Mouse (Mus musculus) CH12.LX (cell line): ENCODE data around the gene Fam124a. TPM values are rescaled to one million over a fixed set of nuclear protein-coding genes. Genes with fewer than 3 reads are reported as not detected.
"Not testable (repeated sequence)": the region's sequence is repeated elsewhere in the genome, so short reads cannot be mapped to it uniquely, and the experiment has no call there.

Experiments
- DNase-seq: peaks from one replicate; pipeline ENCODE4 v3.0.0-alpha.2; 2013; ENCODE audit errors: extremely low read depth
- H3K27ac ChIP-seq: 2 replicates; pipeline ENCODE4 v1.5.1; 2012; ENCODE audit warnings: low read depth, mild to moderate bottlenecking, control low read depth, moderate library complexity; ENCODE audit not compliant: insufficient read depth
- H3K27me3 ChIP-seq: replicated peaks from 2 replicates; pipeline ENCODE3; 2012; ENCODE audit warnings: inconsistent platforms
- H3K36me3 ChIP-seq, 2 experiments: replicated peaks in 1 of 2; 2 replicates each; pipeline versions ENCODE3 to v1.6.1; 2012; ENCODE audit warnings: inconsistent platforms in 1 of 2, low read length in 1 of 2, mild to moderate bottlenecking in 1 of 2, mixed read lengths in 1 of 2, moderate library complexity in 1 of 2; ENCODE audit not compliant: control insufficient read depth in 1 of 2, insufficient read depth in 1 of 2
- H3K4me1 ChIP-seq, 2 experiments: 2 replicates each; pipeline ENCODE4 v1.6.1; 2012; ENCODE audit warnings: inconsistent platforms in 1 of 2, moderate library complexity in 1 of 2; ENCODE audit not compliant: insufficient read depth in 2 of 2, control insufficient read depth in 1 of 2
- H3K4me2 ChIP-seq: 2 replicates; pipeline ENCODE4 v1.6.1; 2012; ENCODE audit warnings: low read depth, mild to moderate bottlenecking, control low read depth; ENCODE audit not compliant: poor library complexity, insufficient read depth, severe bottlenecking
- H3K4me3 ChIP-seq, 3 experiments: fragments of 150-350 bp in 1 of 3; sonication (generic) in 1 of 3; replicated peaks in 1 of 3; 2 replicates each; pipeline versions ENCODE3 to v1.5.1; 2011 to 2012; ENCODE audit warnings: low read depth in 2 of 3, low read length in 2 of 3, mild to moderate bottlenecking in 2 of 3, moderate library complexity in 2 of 3, control low read depth in 1 of 3, improper control_type of control experiment in 1 of 3, inconsistent platforms in 1 of 3, mixed read lengths in 1 of 3; ENCODE audit not compliant: poor library complexity in 1 of 3
- H3K79me2 ChIP-seq: replicated peaks from 2 replicates; pipeline ENCODE4 v1.6.1; 2012; ENCODE audit warnings: mild to moderate bottlenecking, moderate library complexity; ENCODE audit not compliant: control insufficient read depth, poor library complexity, insufficient read depth, severe bottlenecking; ENCODE audit errors: extremely low read depth
- H3K9ac ChIP-seq: 2 replicates; pipeline ENCODE4 v1.6.1; 2012; ENCODE audit warnings: low read depth, mild to moderate bottlenecking, control low read depth, moderate library complexity; ENCODE audit not compliant: insufficient read depth
- H3K9me3 ChIP-seq: replicated peaks from 2 replicates; pipeline ENCODE3; 2012; ENCODE audit warnings: low read length, inconsistent platforms, mixed read lengths
- BHLHE40 ChIP-seq: IDR thresholded peaks from 2 replicates; pipeline ENCODE4 v1.6.1; 2011; ENCODE audit warnings: mild to moderate bottlenecking, low read depth, low read length, improper control_type of control experiment
- CTCF ChIP-seq, 2 experiments: IDR thresholded peaks in 1 of 2; conservative IDR thresholded peaks in 1 of 2; 2 replicates each; pipeline ENCODE4 v1.5.1; 2011 to 2012; ENCODE audit warnings: low read depth in 2 of 2, low read length in 2 of 2, improper control_type of control experiment in 1 of 2, inconsistent platforms in 1 of 2, mild to moderate bottlenecking in 1 of 2, moderate library complexity in 1 of 2
- ELF1 ChIP-seq: IDR thresholded peaks from 2 replicates; pipeline ENCODE4 v1.6.1; 2014; ENCODE audit warnings: low read depth, mild to moderate bottlenecking, inconsistent platforms, low read length, improper control_type of control experiment
- EP300 ChIP-seq: IDR thresholded peaks from 2 replicates; pipeline ENCODE4 v1.6.1; 2011; ENCODE audit warnings: low read length, improper control_type of control experiment
- GABPA ChIP-seq: IDR thresholded peaks from 2 replicates; pipeline ENCODE4 v1.6.1; 2012; ENCODE audit warnings: low read depth, low read length, improper control_type of control experiment, inconsistent platforms; ENCODE audit not compliant: insufficient replicate concordance
- HCFC1 ChIP-seq: IDR thresholded peaks from 2 replicates; pipeline ENCODE4 v1.6.1; 2012; ENCODE audit warnings: low read depth, mild to moderate bottlenecking, inconsistent platforms, low read length, improper control_type of control experiment
- IRF4 ChIP-seq: IDR thresholded peaks from 2 replicates; pipeline ENCODE4 v1.6.1; 2014; ENCODE audit warnings: low read depth, mild to moderate bottlenecking, inconsistent platforms, low read length, improper control_type of control experiment
- JUN ChIP-seq: IDR thresholded peaks from 2 replicates; pipeline ENCODE4 v1.6.1; 2011; ENCODE audit warnings: low read depth, mild to moderate bottlenecking, low read length, improper control_type of control experiment, moderate library complexity; ENCODE audit not compliant: insufficient read depth
- JUND ChIP-seq: conservative IDR thresholded peaks from 2 replicates; pipeline ENCODE4 v1.6.1; 2011; ENCODE audit warnings: low read depth, low read length, improper control_type of control experiment
- MYC ChIP-seq: IDR thresholded peaks from 2 replicates; pipeline ENCODE4 v1.6.1; 2011; ENCODE audit warnings: low read depth, mild to moderate bottlenecking, improper control_type of control experiment, low read length
- NELFE ChIP-seq: IDR thresholded peaks from 2 replicates; pipeline ENCODE4 v1.6.1; 2011; ENCODE audit warnings: low read depth, low read length, improper control_type of control experiment
- PAX5 ChIP-seq: IDR thresholded peaks from 2 replicates; pipeline ENCODE4 v1.6.1; 2012; ENCODE audit warnings: low read length, inconsistent platforms, mixed read lengths
- POLR2A ChIP-seq: IDR thresholded peaks from 2 replicates; pipeline ENCODE4 v1.6.1; 2011; ENCODE audit warnings: low read depth, mild to moderate bottlenecking, improper control_type of control experiment, low read length
- POLR2AphosphoS2 ChIP-seq: IDR thresholded peaks from 2 replicates; pipeline ENCODE4 v1.6.1; 2011; ENCODE audit warnings: low read depth, low read length, improper control_type of control experiment
- RAD21 ChIP-seq: IDR thresholded peaks from 2 replicates; pipeline ENCODE4 v1.6.1; 2011; ENCODE audit warnings: low read depth, mild to moderate bottlenecking, low read length, improper control_type of control experiment, moderate library complexity
- UBTF ChIP-seq: IDR thresholded peaks from 2 replicates; pipeline ENCODE4 v1.6.1; 2012; ENCODE audit warnings: low read depth, mild to moderate bottlenecking, inconsistent platforms, low read length, improper control_type of control experiment, moderate library complexity
- USF2 ChIP-seq: conservative IDR thresholded peaks from 2 replicates; pipeline ENCODE4 v1.6.1; 2011; ENCODE audit warnings: low read depth, low read length, improper control_type of control experiment
- ZC3H11A ChIP-seq: IDR thresholded peaks from 2 replicates; pipeline ENCODE4 v1.6.1; 2012; ENCODE audit warnings: low read depth, mild to moderate bottlenecking, inconsistent platforms, low read length, improper control_type of control experiment
- dilution Hi-C: fragments of 300-500 bp; cut with MboI; formaldehyde crosslinking; loops from 2 replicates; pipeline ENCODE4 v1.14.3; 2020; ENCODE audit warnings: low sequenced_read_pairs; ENCODE audit not compliant: extremely low pct_unique_long_range_greater_than_20kb, extremely low pct_ligation_motif_present
- in situ Hi-C: fragments of 300-500 bp; cut with MboI; formaldehyde crosslinking; loops from 3 replicates; pipeline ENCODE4 v1.14.3; 2019; ENCODE audit warnings: low sequenced_read_pairs, low pct_ligation_motif_present, low pct_unique_long_range_greater_than_20kb, mixed read lengths
- polyA plus RNA-seq: library from polyadenylated mRNA; unstranded; fragments of >175 nt; gene quantifications from 2 replicates; pipeline ENCODE4 v1.2.1, GENCODE M21; 2012; ENCODE audit warnings: low read depth; ENCODE audit not compliant: insufficient read length
- total RNA-seq, 2 experiments: library from RNA; depleted of rRNA; stranded (reverse); fragments of 300-350 nt in 1 of 2; fragments of >200 nt in 1 of 2; gene quantifications; 2 replicates each; pipeline ENCODE4 v1.2.3; 2012 to 2014

Fam124a gene
- total and polyA plus RNA-seq, 3 experiments, result 0.13 TPM; not detected in 2

DNA sequence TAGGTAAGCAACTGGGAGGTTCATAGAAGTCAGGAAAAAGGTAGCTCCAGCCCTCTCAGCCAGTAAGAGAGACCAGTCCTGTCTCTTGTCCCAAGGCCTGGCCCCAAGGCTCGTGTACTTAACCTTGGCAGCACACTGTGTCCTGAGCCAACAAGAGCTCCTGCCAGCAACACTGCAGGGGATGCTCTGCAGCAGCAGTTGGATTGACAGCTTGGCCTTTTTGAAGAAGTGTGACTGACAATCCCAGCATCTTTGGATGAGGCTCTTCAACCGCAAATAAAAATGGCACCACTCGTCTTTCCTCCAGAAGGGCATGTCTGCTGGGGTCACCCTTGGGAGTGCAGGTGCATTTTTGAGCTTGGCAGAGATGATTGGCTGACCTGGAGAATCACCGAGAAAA, 84.9 kb downstream of the Fam124a start:
- no peak for TF ChIP-seq USF2
- TF ChIP-seq CTCF (conservative IDR thresholded peaks at IDR 0.05 in 1 of 2, IDR thresholded peaks at IDR 0.05 in 1 of 2; ENCODE audit: low read depth in 2 of 2, low read length in 2 of 2), result no peak
- TF ChIP-seq RAD21, result no peak
- no peak for TF ChIP-seq JUND
- no peak for TF ChIP-seq POLR2AphosphoS2
- no peak for TF ChIP-seq PAX5
- no peak for TF ChIP-seq GABPA
- TF ChIP-seq EP300, result no peak
- no peak for TF ChIP-seq NELFE
- TF ChIP-seq POLR2A, result no peak
- TF ChIP-seq BHLHE40, result no peak
- no peak for TF ChIP-seq UBTF
- in situ Hi-C loops, result no loop called here
- Histone ChIP-seq H3K4me2 (no peak overlapping the region), H3K9ac (no peak overlapping the region), H3K4me3 (no peak overlapping the region), H3K27ac (no peak overlapping the region), H3K4me1 (peaks cover 2 to 5% of the 10 kb centered on the region in 2 experiments; a peak in 1 of 4 replicates), H3K9me3 (no peaks in the 10 kb centered on the region), H3K79me2 (no peaks in the 10 kb centered on the region), H3K27me3 (no peaks in the 10 kb centered on the region), H3K36me3 (no peaks in the 10 kb centered on the region)
- dilution Hi-C loops, result no loop called here
- no peak for DNase-seq

DNA sequence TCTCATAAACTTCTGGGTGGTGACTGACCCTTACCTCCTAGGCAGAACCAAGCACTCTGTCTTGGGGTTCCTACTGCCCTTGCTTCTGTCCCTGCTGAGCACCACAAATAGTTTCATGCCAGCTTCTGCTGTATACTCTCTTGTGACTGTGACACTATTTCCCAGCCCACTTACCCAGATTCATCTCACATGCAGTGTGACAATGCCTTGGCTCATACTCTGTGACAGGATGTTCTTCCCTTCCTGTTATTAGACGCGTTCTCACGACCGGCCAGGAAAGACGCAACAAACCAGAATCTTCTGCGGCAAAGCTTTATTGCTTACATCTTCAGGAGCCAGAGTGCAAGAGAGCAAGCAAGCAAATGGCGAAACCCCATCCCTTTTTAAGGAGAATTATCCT, 86.8 kb downstream of the Fam124a start:
- H3K9me3 ChIP-seq, DNase-seq, in situ Hi-C loops, H3K27me3 ChIP-seq, H3K27ac ChIP-seq, H3K4me3 ChIP-seq, H3K9ac ChIP-seq, H3K79me2 ChIP-seq, H3K4me1 ChIP-seq, dilution Hi-C loops, H3K36me3 ChIP-seq, H3K4me2 ChIP-seq: not testable (repeated sequence)

DNA sequence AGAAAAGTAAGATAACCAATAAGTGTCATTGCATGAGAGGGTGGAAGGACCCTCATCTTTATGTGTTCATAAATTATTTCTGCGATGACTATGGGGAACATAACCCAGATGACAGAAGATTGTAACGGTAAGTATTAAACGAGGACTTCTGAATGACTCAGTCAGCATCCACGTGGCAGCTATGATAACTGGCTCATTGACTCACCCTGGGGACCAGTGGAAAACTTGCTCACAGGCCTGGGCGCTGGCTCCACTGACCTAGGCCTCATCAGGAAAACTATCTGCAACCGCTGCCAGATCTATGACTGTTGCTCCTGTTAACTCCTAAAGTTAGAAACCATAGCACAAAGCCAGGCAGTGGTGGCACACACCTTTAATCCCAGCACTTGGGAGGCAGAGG, 92.9 kb downstream of the Fam124a start:
- in situ Hi-C loops (no loop called here), dilution Hi-C loops (no loop called here)
- TF ChIP-seq PAX5 (no peak), JUND (no peak), ELF1 (no peak), IRF4 (no peak), MYC (no peak), UBTF (no peak), POLR2A (no peak), HCFC1 (no peak), JUN (no peak), ZC3H11A (no peak)
- Histone ChIP-seq H3K27ac (no peak overlapping the region), H3K4me1 (no peaks in the 10 kb centered on the region), H3K36me3 (no peaks in the 10 kb centered on the region), H3K4me2 (no peak overlapping the region), H3K9ac (no peak overlapping the region), H3K79me2 (no peaks in the 10 kb centered on the region), H3K9me3 (peaks cover 3% of the 10 kb centered on the region), H3K27me3 (no peaks in the 10 kb centered on the region), H3K4me3 (no peak overlapping the region)
- DNase-seq, result no peak
